Mouse (Mus musculus): ENCODE data around the gene Nckap5l.

DNA sequence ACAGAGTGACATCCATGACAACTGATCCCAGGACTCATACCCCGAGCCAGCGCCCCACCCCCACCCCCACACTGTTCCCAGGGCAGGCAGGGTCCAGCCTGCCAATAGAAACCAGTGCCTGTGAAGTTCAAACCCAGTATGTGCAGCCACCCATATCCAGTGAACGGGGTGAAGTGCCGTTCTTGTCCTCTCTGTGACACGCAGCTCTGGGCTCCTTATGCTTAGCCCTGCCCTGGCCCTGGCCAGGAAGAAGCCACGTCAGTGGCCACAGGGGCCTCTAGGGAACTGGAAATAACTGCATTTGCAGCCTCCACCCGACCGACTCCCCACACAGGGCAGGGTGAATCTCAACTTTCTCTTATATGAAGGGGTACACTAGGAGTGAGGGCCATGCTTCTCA is 25.6 kb downstream of the Nckap5l start:
- TF ChIP-seq ZNF384 (IDR thresholded peaks at IDR 0.05; ENCODE audit: low read depth, low read length) (no peak), MAFK (IDR thresholded peaks at IDR 0.05; ENCODE audit: insufficient read depth, low read depth, low read length) (no peak)

Measured in ES-E14 (cell line).